Mouse (Mus musculus) bone marrow, adult 2 months (tissue): Measurements from ENCODE around the gene Mapkapk3.

ENCODE experiments used
- CTCF ChIP-seq: fragments of 200-500 bp; IDR thresholded peaks from 2 replicates; pipeline ENCODE4 v1.5.1; 2011; ENCODE audit warnings: low read length, control low read depth; ENCODE audit not compliant: control insufficient read depth, insufficient read depth
- POLR2A ChIP-seq: fragments of 200-500 bp; IDR thresholded peaks from 2 replicates; pipeline ENCODE4 v1.6.1; 2011; ENCODE audit warnings: low read depth, mild to moderate bottlenecking, control low read depth, low read length, borderline replicate concordance; ENCODE audit not compliant: control insufficient read depth

DNA sequence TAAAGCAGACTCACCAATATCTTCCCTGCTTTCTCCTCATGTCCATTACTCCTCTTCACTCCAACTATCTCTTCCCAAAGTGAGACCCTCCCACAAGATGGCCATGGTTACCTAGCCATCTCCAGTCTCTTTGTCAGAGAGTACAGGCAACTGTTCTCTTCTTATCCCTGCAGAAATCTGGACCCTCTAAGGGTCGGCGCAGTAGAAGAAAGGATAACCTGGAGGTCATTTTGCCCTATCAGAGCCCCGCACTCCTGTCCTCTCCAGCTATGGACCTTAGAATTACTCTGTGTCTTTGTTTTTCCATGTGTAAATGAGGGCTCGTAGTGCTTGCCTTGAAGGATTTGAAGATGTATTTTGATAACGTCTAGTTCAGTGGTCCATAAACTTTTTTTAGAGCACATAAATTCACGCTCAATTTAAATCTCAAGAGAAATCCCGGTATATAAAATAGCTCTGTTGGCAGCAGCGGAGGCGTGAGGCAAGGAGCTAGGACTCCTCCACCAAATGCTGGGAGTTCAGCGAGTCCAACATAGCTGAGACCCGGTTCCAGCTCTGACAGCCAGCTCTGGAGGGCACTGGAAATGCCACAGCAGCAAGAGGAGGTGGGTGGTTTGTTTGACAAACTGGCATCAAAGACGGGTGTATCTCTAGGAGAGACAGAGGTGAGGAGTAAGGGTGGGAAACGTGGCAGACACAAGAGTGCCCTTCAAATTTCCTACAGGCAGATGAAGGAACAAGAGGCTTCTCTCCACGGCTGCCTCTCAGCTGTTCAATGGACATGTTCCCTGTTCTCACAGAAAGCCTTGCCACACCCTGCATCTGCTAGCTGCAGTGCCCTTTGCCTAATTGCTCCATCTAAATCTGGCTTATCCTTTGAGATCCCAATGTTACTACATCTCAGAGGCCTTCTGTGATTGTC, 39.0 kb downstream of the Mapkapk3 start:
- no peak for TF ChIP-seq CTCF
- no peak for TF ChIP-seq POLR2A
